8 mouse cellular contexts compared by ENCODE assay signal in genomic region chr3:142443006-142443709, GRCm38 (mm10). TPM values are rescaled to one million over a fixed set of nuclear protein-coding genes. Genes with fewer than 3 reads are reported as not detected.
A peak's percentile ranks its signal among the peaks of the same experiment; 100 is the strongest.
DNase-seq lines count a peak whose midpoint lies in the region; ATAC-seq lines count a peak whose summit lies in the region.

No protein-coding gene starts in this region.

- 0 out of 2 replicates have a peak, but pooled peaks have one; percentile 24 for ATAC-seq in hindbrain, embryonic 13.5 days (ENCODE audit: low FRiP score)

- DNase-seq in T-cell, adult 2 months (ENCODE audit: low spot score): peak; percentile 79
- peak; percentile 55 for DNase-seq in cerebellum, adult 9-11 months
- peak; percentile 40 to 75 for DNase-seq in frontal cortex, postnatal 10 days (ENCODE audit: low spot score in 2 of 2)
- peak; percentile 75 to 90 for DNase-seq in layer of hippocampus, postnatal 14 days (ENCODE audit: low spot score in 2 of 2)
- peak; percentile 92 for DNase-seq in lung, postnatal 25 days (ENCODE audit: low spot score)
- DNase-seq in right cerebral cortex, postnatal 10 days (ENCODE audit: low spot score in 2 of 2): peak; percentile 79 to 88
- peak; percentile 78 to 91 for DNase-seq in urinary bladder, postnatal 36 days (ENCODE audit: low spot score in 2 of 2)

- no peak overlapping the region for H3K27ac ChIP-seq in hindbrain, embryonic 13.5 days

- no peaks in the 10 kb centered on the region for H3K36me3 ChIP-seq in hindbrain, embryonic 13.5 days

- no peak overlapping the region for H3K9ac ChIP-seq in hindbrain, embryonic 13.5 days

- H3K4me1 ChIP-seq in hindbrain, embryonic 13.5 days (replicated peaks): 0 out of 2 replicates have a peak, but pooled peaks cover 6% of the 10 kb centered on the region

- no peak overlapping the region for H3K4me3 ChIP-seq in hindbrain, embryonic 13.5 days

- H3K4me2 ChIP-seq in hindbrain, embryonic 13.5 days: no peak overlapping the region

- whole genome bisulfite sequencing in hindbrain, embryonic 13.5 days: 21% methylated on average over 12 of the region's 12 CpGs

- no peaks in the 10 kb centered on the region for H3K9me3 ChIP-seq in hindbrain, embryonic 13.5 days

- H3K27me3 ChIP-seq in hindbrain, embryonic 13.5 days: no peaks in the 10 kb centered on the region

RNA-seq across cellular contexts. Expression of gene Pdlim5, which starts 47.7 kb away (rescaled TPM):
- polyA plus RNA-seq in hindbrain, embryonic 13.5 days (2015; fragmentation: Nextera tagmentation; extraction: Ambion mirVana): 13.8 and 15.0 TPM in 2 replicates
- 10 to 100 TPM; 25.2 to 28.7 TPM for total RNA-seq in layer of hippocampus, postnatal 14 days (2021)

RNA-seq across cellular contexts. Expression of gene Gbp5, which starts 50.6 kb away (rescaled TPM):
- 0.13 TPM in 1 of 2 replicates, not detected in the other for polyA plus RNA-seq in hindbrain, embryonic 13.5 days (2015; fragmentation: Nextera tagmentation; extraction: Ambion mirVana)
- 1 to 10 TPM; 1.3 to 1.5 TPM for total RNA-seq in layer of hippocampus, postnatal 14 days (2021)
